Mouse (Mus musculus) erythroblast, embryonic 14.5 days (primary cell): ENCODE results near the gene Dnmt3c. TPM values are rescaled to one million over a fixed set of nuclear protein-coding genes. Genes with fewer than 3 reads are reported as not detected.
"Not testable (repeated sequence)": the region's sequence is repeated elsewhere in the genome, so short reads cannot be mapped to it uniquely, and the experiment has no call there.

Source experiments
- H3K27me3 ChIP-seq: 2 replicates; pipeline ENCODE4 v1.6.1; 2012; ENCODE audit warnings: inconsistent platforms; ENCODE audit not compliant: control insufficient read depth
- H3K36me3 ChIP-seq: 2 replicates; pipeline ENCODE4 v1.6.1; 2012; ENCODE audit warnings: mild to moderate bottlenecking, inconsistent platforms; ENCODE audit not compliant: control insufficient read depth
- H3K4me1 ChIP-seq: 2 replicates; pipeline ENCODE4 v1.6.1; 2012; ENCODE audit warnings: inconsistent platforms; ENCODE audit not compliant: control insufficient read depth
- H3K4me3 ChIP-seq: replicated peaks from 2 replicates; pipeline ENCODE3; 2012; ENCODE audit warnings: moderate library complexity, mild to moderate bottlenecking, inconsistent platforms
- H3K9me3 ChIP-seq: 2 replicates; pipeline ENCODE4 v1.6.1; 2012; ENCODE audit warnings: low read length, inconsistent platforms, mixed read lengths; ENCODE audit not compliant: control insufficient read depth
- GATA1 ChIP-seq: IDR thresholded peaks from 2 replicates; pipeline ENCODE4 v1.6.1; 2012; ENCODE audit warnings: low read length, inconsistent platforms, mixed read lengths
- TAL1 ChIP-seq: IDR thresholded peaks from 3 replicates; pipeline ENCODE4 v1.6.1; 2012; ENCODE audit warnings: low read length, inconsistent platforms, mixed read lengths
- polyA plus RNA-seq: library from polyadenylated mRNA; stranded (reverse); fragments of >175 nt; gene quantifications from 2 replicates; pipeline ENCODE4 v1.2.3, GENCODE M21; 2012

Dnmt3c gene
- not detected in 2 replicates for polyA plus RNA-seq

GRCm38 (mm10) chr2:153696352-153696751, at the start of gene Dnmt3c:
Gene Dnmt3c, plus strand, starts transcription at chr2:153696652.
- H3K4me1 ChIP-seq: no peaks in the 10 kb centered on the region; the same call in 1 of the 2 replicates

GRCm38 (mm10) chr2:153648773-153649297, 47.6 kb upstream of the Dnmt3c start:
- Histone ChIP-seq H3K27me3 (peaks cover 29% of the 10 kb centered on the region), H3K4me1 (peaks cover 22% of the 10 kb centered on the region), H3K36me3 (no peaks in the 10 kb centered on the region), H3K4me3 (peak overlapping the region; percentile 71), H3K9me3 (no peaks in the 10 kb centered on the region)
- no peak for TF ChIP-seq TAL1
- TF ChIP-seq GATA1: no peak

More at GRCm38 (mm10) chr2:153696352-153696751, at the start of gene Dnmt3c:
- no peaks in the 10 kb centered on the region for H3K9me3 ChIP-seq
- no peak within 1 kb of the TSS for H3K4me3 ChIP-seq
- H3K36me3 ChIP-seq: no peaks in the 10 kb centered on the region
- no peaks in the 10 kb centered on the region for H3K27me3 ChIP-seq
- TF ChIP-seq GATA1: no peak

- H3K4me1 ChIP-seq: peaks cover 22% of the 10 kb centered on the region
- H3K36me3 ChIP-seq: no peaks in the 10 kb centered on the region
Observed at GRCm38 (mm10) chr2:153649298-153650013, 47.0 kb upstream of the Dnmt3c start, which contains the start of gene Dnmt3b. Gene Dnmt3b, plus strand, starts transcription at chr2:153649450.

GRCm38 (mm10) chr2:153650014-153650687, 46.3 kb upstream of the Dnmt3c start:
- peaks cover 22% of the 10 kb centered on the region for H3K4me1 ChIP-seq

More at GRCm38 (mm10) chr2:153649298-153650013, 47.0 kb upstream of the Dnmt3c start, which contains the start of gene Dnmt3b:
- Histone ChIP-seq H3K4me3 (peak within 1 kb of the TSS; percentile 71), H3K27me3 (peaks cover 29% of the 10 kb centered on the region), H3K9me3 (no peaks in the 10 kb centered on the region)
- TF ChIP-seq GATA1 (no peak), TAL1 (no peak)

GRCm38 (mm10) chr2:153651681-153652080, 44.8 kb upstream of the Dnmt3c start:
- H3K27me3 ChIP-seq: peaks cover 29% of the 10 kb centered on the region
- H3K4me3 ChIP-seq: no peak overlapping the region
- no peak for TF ChIP-seq TAL1
- no peak for TF ChIP-seq GATA1
- H3K4me1 ChIP-seq: peaks cover 22% of the 10 kb centered on the region
- H3K9me3 ChIP-seq: no peaks in the 10 kb centered on the region
- H3K36me3 ChIP-seq: no peaks in the 10 kb centered on the region

More at GRCm38 (mm10) chr2:153650014-153650687, 46.3 kb upstream of the Dnmt3c start:
- H3K9me3 ChIP-seq: no peaks in the 10 kb centered on the region
- no peaks in the 10 kb centered on the region for H3K36me3 ChIP-seq
- H3K27me3 ChIP-seq: peaks cover 29% of the 10 kb centered on the region
- TF ChIP-seq TAL1 (no peak), GATA1 (no peak)
- H3K4me3 ChIP-seq: peak overlapping the region; percentile 71

GRCm38 (mm10) chr2:153657659-153658058, 38.8 kb upstream of the Dnmt3c start:
- H3K27me3 ChIP-seq, H3K36me3 ChIP-seq, H3K9me3 ChIP-seq, H3K4me3 ChIP-seq, H3K4me1 ChIP-seq: not testable (repeated sequence)

- H3K4me3 ChIP-seq: no peak overlapping the region
- H3K4me1 ChIP-seq: no peaks in the 10 kb centered on the region
- H3K36me3 ChIP-seq: no peaks in the 10 kb centered on the region; the same call in 1 of the 2 replicates
- H3K27me3 ChIP-seq: no peaks in the 10 kb centered on the region
- TF ChIP-seq TAL1 (no peak), GATA1 (no peak)
- H3K9me3 ChIP-seq: no peaks in the 10 kb centered on the region
Observed at GRCm38 (mm10) chr2:153660616-153661015, 35.8 kb upstream of the Dnmt3c start.

- Histone ChIP-seq H3K4me3 (no peak overlapping the region), H3K36me3 (no peaks in the 10 kb centered on the region; the same call in 1 of the 2 replicates), H3K27me3 (no peaks in the 10 kb centered on the region), H3K9me3 (no peaks in the 10 kb centered on the region), H3K4me1 (no peaks in the 10 kb centered on the region)
- TF ChIP-seq GATA1: no peak
- no peak for TF ChIP-seq TAL1
Observed at GRCm38 (mm10) chr2:153665401-153665800, 31.1 kb upstream of the Dnmt3c start.

- H3K4me3 ChIP-seq: no peak overlapping the region
- no peaks in the 10 kb centered on the region for H3K27me3 ChIP-seq
- TF ChIP-seq GATA1 (no peak), TAL1 (no peak)
- H3K36me3 ChIP-seq: no peaks in the 10 kb centered on the region
- no peaks in the 10 kb centered on the region for H3K4me1 ChIP-seq
- no peaks in the 10 kb centered on the region for H3K9me3 ChIP-seq
Observed at GRCm38 (mm10) chr2:153668754-153669376, 27.6 kb upstream of the Dnmt3c start.
